Mouse (Mus musculus): ENCODE results near the gene Mn1.

- no peak for TF ChIP-seq CTCF (conservative IDR thresholded peaks at IDR 0.05; ENCODE audit: insufficient read depth, insufficient read length, low read depth, low read length)
- no peak for TF ChIP-seq POLR2A (IDR thresholded peaks at IDR 0.05; ENCODE audit: low read depth, low read length)
Measured at GRCm38 (mm10) chr5:111375616-111376015, 41.5 kb upstream of the Mn1 start.

All from kidney, adult 2 months (tissue).